Mouse (Mus musculus): ENCODE results near the gene 9530077C05Rik. TPM values are rescaled to one million over a fixed set of nuclear protein-coding genes. Genes with fewer than 3 reads are reported as not detected.

The 9530077C05Rik gene
- polyA plus RNA-seq, 1 experiment from 2014 or later: 5.3 TPM

DNA sequence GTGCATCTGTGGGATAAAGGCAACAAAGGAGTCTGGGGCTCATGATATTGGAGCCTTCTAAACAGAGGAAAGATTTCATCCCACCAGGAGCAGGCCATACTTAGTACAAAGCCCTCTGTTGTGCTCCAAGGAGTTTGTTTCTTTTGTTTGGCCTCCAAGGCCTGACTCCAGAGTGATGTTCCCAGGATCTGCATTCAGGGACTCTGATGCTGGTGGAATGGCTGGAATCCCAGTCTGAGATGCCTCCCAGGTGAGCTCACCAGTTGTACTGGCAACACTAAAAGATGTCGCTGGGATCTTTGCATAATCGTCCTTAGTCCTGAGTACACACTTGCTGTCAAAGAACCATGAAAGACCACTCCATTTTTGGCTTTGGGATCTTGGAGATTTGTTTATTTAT, 22.8 kb downstream of the 9530077C05Rik start:
- H3K9ac ChIP-seq (ENCODE audit: low read length): no peak overlapping the region
- ATAC-seq (replicated peaks; ENCODE audit: low FRiP score, low TSS enrichment, low read depth) (no peak), DNase-seq (ENCODE audit: low spot score) (no peak)
- H3K4me2 ChIP-seq (ENCODE audit: low read length): no peak overlapping the region
- no peaks in the 10 kb centered on the region for H3K27me3 ChIP-seq (replicated peaks; ENCODE audit: control insufficient read depth, insufficient read depth, low read length)
- peaks cover 5% of the 10 kb centered on the region for H3K4me1 ChIP-seq (replicated peaks; ENCODE audit: control insufficient read depth, insufficient read depth, low read length)
- no peaks in the 10 kb centered on the region for H3K36me3 ChIP-seq (ENCODE audit: control insufficient read depth, insufficient read depth, low read length)
- H3K9me3 ChIP-seq (ENCODE audit: control insufficient read depth, low read length): no peaks in the 10 kb centered on the region
- 90% methylated on average over 2 of the region's 2 CpGs for WGBS
- no peak overlapping the region for H3K27ac ChIP-seq (ENCODE audit: low read depth)
- H3K4me3 ChIP-seq (ENCODE audit: low read depth, low read length): no peak overlapping the region

- H3K9me3 ChIP-seq (ENCODE audit: control insufficient read depth, low read length): no peaks in the 10 kb centered on the region
- H3K27ac ChIP-seq (ENCODE audit: low read depth): no peak overlapping the region
- H3K4me1 ChIP-seq (replicated peaks; ENCODE audit: control insufficient read depth, insufficient read depth, low read length): no peaks in the 10 kb centered on the region
- H3K27me3 ChIP-seq (replicated peaks; ENCODE audit: control insufficient read depth, insufficient read depth, low read length): no peaks in the 10 kb centered on the region
- no peak for ATAC-seq (replicated peaks; ENCODE audit: low FRiP score, low TSS enrichment, low read depth)
- no peak overlapping the region for H3K4me3 ChIP-seq (ENCODE audit: low read depth, low read length)
- H3K36me3 ChIP-seq (ENCODE audit: control insufficient read depth, insufficient read depth, low read length): no peaks in the 10 kb centered on the region
- H3K9ac ChIP-seq (ENCODE audit: low read length): no peak overlapping the region
- no peak for DNase-seq (ENCODE audit: low spot score)
- WGBS: 79% methylated on average over 1 of the region's 1 CpGs
- no peak overlapping the region for H3K4me2 ChIP-seq (ENCODE audit: low read length)
Observed at GRCm38 (mm10) chr9:22438826-22439225, 27.5 kb downstream of the 9530077C05Rik start.

DNA sequence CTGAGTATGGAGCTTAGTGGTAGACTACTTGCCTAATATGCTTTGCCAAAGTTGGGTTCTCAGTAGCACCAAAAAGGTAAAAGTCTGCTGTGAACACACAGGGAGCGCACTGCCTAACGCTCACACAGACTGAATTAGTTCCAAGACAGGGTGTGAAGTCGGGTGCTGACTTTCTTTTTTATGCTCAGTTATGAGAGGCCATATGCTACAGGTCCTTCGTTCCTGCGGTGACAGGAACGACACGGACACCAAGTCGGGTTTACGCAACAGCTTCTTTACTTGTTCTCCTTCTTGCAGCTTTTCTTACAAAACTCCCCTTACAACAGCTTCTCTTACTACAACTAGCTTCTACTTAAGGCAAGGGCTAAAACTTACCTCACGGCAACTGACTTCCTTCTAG, 31.8 kb downstream of the 9530077C05Rik start:
- Histone ChIP-seq H3K9ac (ENCODE audit: low read length) (no peak overlapping the region), H3K4me2 (ENCODE audit: low read length) (no peak overlapping the region), H3K4me3 (ENCODE audit: low read depth, low read length) (no peak overlapping the region), H3K36me3 (ENCODE audit: control insufficient read depth, insufficient read depth, low read length) (peaks cover 18% of the 10 kb centered on the region), H3K4me1 (replicated peaks; ENCODE audit: control insufficient read depth, insufficient read depth, low read length) (no peaks in the 10 kb centered on the region), H3K27ac (ENCODE audit: low read depth) (no peak overlapping the region), H3K9me3 (ENCODE audit: control insufficient read depth, low read length) (no peaks in the 10 kb centered on the region), H3K27me3 (replicated peaks; ENCODE audit: control insufficient read depth, insufficient read depth, low read length) (no peaks in the 10 kb centered on the region)
- 87% methylated on average over 10 of the region's 10 CpGs for WGBS
- DNase-seq (ENCODE audit: low spot score) (no peak), ATAC-seq (replicated peaks; ENCODE audit: low FRiP score, low TSS enrichment, low read depth) (no peak)

GRCm38 (mm10) chr9:22445123-22445522, 33.8 kb downstream of the 9530077C05Rik start:
- no peak for ATAC-seq (replicated peaks; ENCODE audit: low FRiP score, low TSS enrichment, low read depth)
- 80% methylated on average over 1 of the region's 1 CpGs for WGBS
- DNase-seq (ENCODE audit: low spot score): no peak
- H3K27ac ChIP-seq (ENCODE audit: low read depth): no peak overlapping the region
- no peak overlapping the region for H3K4me3 ChIP-seq (ENCODE audit: low read depth, low read length)
- H3K4me1 ChIP-seq (replicated peaks; ENCODE audit: control insufficient read depth, insufficient read depth, low read length): no peaks in the 10 kb centered on the region
- peaks cover 38% of the 10 kb centered on the region for H3K36me3 ChIP-seq (ENCODE audit: control insufficient read depth, insufficient read depth, low read length)
- H3K27me3 ChIP-seq (replicated peaks; ENCODE audit: control insufficient read depth, insufficient read depth, low read length): no peaks in the 10 kb centered on the region
- H3K9me3 ChIP-seq (ENCODE audit: control insufficient read depth, low read length): no peaks in the 10 kb centered on the region
- H3K4me2 ChIP-seq (ENCODE audit: low read length): no peak overlapping the region
- H3K9ac ChIP-seq (ENCODE audit: low read length): no peak overlapping the region

GRCm38 (mm10) chr9:22447213-22447612, 35.9 kb downstream of the 9530077C05Rik start:
- Histone ChIP-seq H3K27ac (ENCODE audit: low read depth) (no peak overlapping the region), H3K4me2 (ENCODE audit: low read length) (no peak overlapping the region), H3K4me1 (replicated peaks; ENCODE audit: control insufficient read depth, insufficient read depth, low read length) (no peaks in the 10 kb centered on the region), H3K36me3 (ENCODE audit: control insufficient read depth, insufficient read depth, low read length) (peaks cover 58% of the 10 kb centered on the region), H3K9me3 (ENCODE audit: control insufficient read depth, low read length) (no peaks in the 10 kb centered on the region), H3K9ac (ENCODE audit: low read length) (no peak overlapping the region), H3K4me3 (ENCODE audit: low read depth, low read length) (no peak overlapping the region), H3K27me3 (replicated peaks; ENCODE audit: control insufficient read depth, insufficient read depth, low read length) (no peaks in the 10 kb centered on the region)
- ATAC-seq (replicated peaks; ENCODE audit: low FRiP score, low TSS enrichment, low read depth): no peak
- no peak for DNase-seq (ENCODE audit: low spot score)
- 90% methylated on average over 5 of the region's 5 CpGs for WGBS

GRCm38 (mm10) chr9:22448420-22448819, 37.1 kb downstream of the 9530077C05Rik start:
- H3K36me3 ChIP-seq (ENCODE audit: control insufficient read depth, insufficient read depth, low read length): peaks cover 70% of the 10 kb centered on the region
- 88% methylated on average over 13 of the region's 13 CpGs for WGBS

DNA sequence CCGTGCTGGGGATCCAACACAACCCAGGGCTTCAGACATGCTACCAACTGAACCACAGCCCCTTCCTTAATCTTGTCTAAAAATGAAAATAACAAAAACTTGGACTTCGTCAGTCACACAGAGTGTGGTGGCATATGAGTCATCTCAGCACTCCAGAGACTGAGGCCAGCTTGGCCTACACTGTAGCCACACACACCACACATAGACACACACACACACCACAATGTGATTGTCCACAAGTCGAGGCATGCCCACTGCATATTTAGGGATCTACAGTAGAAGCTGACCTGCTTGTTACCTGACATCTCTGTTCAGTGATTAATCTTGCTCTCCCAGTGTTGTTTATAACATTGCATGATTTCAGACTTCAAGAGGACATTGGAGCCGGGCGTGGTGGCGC, 37.9 kb downstream of the 9530077C05Rik start:
- no peaks in the 10 kb centered on the region for H3K9me3 ChIP-seq (ENCODE audit: control insufficient read depth, low read length)
- H3K4me1 ChIP-seq (replicated peaks; ENCODE audit: control insufficient read depth, insufficient read depth, low read length): no peaks in the 10 kb centered on the region
- no peak overlapping the region for H3K9ac ChIP-seq (ENCODE audit: low read length)
- H3K4me2 ChIP-seq (ENCODE audit: low read length): no peak overlapping the region
- H3K4me3 ChIP-seq (ENCODE audit: low read depth, low read length): no peak overlapping the region
- ATAC-seq (replicated peaks; ENCODE audit: low FRiP score, low TSS enrichment, low read depth) (no peak), DNase-seq (ENCODE audit: low spot score) (no peak)
- WGBS: 90% methylated on average over 6 of the region's 6 CpGs
- H3K27ac ChIP-seq (ENCODE audit: low read depth): no peak overlapping the region
- no peaks in the 10 kb centered on the region for H3K27me3 ChIP-seq (replicated peaks; ENCODE audit: control insufficient read depth, insufficient read depth, low read length)
- H3K36me3 ChIP-seq (ENCODE audit: control insufficient read depth, insufficient read depth, low read length): peaks cover 77% of the 10 kb centered on the region

More at GRCm38 (mm10) chr9:22448420-22448819, 37.1 kb downstream of the 9530077C05Rik start:
- H3K9me3 ChIP-seq (ENCODE audit: control insufficient read depth, low read length): no peaks in the 10 kb centered on the region
- ATAC-seq (replicated peaks; ENCODE audit: low FRiP score, low TSS enrichment, low read depth) (no peak), DNase-seq (ENCODE audit: low spot score) (no peak)
- H3K4me3 ChIP-seq (ENCODE audit: low read depth, low read length): no peak overlapping the region
- H3K27me3 ChIP-seq (replicated peaks; ENCODE audit: control insufficient read depth, insufficient read depth, low read length): no peaks in the 10 kb centered on the region
- H3K4me2 ChIP-seq (ENCODE audit: low read length): no peak overlapping the region
- no peak overlapping the region for H3K27ac ChIP-seq (ENCODE audit: low read depth)
- H3K9ac ChIP-seq (ENCODE audit: low read length): no peak overlapping the region
- H3K4me1 ChIP-seq (replicated peaks; ENCODE audit: control insufficient read depth, insufficient read depth, low read length): no peaks in the 10 kb centered on the region

- no peaks in the 10 kb centered on the region for H3K4me1 ChIP-seq (replicated peaks; ENCODE audit: control insufficient read depth, insufficient read depth, low read length)
- DNase-seq (ENCODE audit: low spot score) (no peak), ATAC-seq (replicated peaks; ENCODE audit: low FRiP score, low TSS enrichment, low read depth) (no peak)
- H3K36me3 ChIP-seq (ENCODE audit: control insufficient read depth, insufficient read depth, low read length): peaks cover 97% of the 10 kb centered on the region
- H3K27ac ChIP-seq (ENCODE audit: low read depth): no peak overlapping the region
- H3K4me3 ChIP-seq (ENCODE audit: low read depth, low read length): no peak overlapping the region
- 92% methylated on average over 10 of the region's 10 CpGs for WGBS
- H3K9ac ChIP-seq (ENCODE audit: low read length): no peak overlapping the region
- no peaks in the 10 kb centered on the region for H3K27me3 ChIP-seq (replicated peaks; ENCODE audit: control insufficient read depth, insufficient read depth, low read length)
- no peak overlapping the region for H3K4me2 ChIP-seq (ENCODE audit: low read length)
- H3K9me3 ChIP-seq (ENCODE audit: control insufficient read depth, low read length): no peaks in the 10 kb centered on the region
Observed at GRCm38 (mm10) chr9:22452697-22453096, 41.4 kb downstream of the 9530077C05Rik start.

GRCm38 (mm10) chr9:22453501-22453924, 42.2 kb downstream of the 9530077C05Rik start:
- Histone ChIP-seq H3K36me3 (ENCODE audit: control insufficient read depth, insufficient read depth, low read length) (peaks cover 92% of the 10 kb centered on the region), H3K4me2 (ENCODE audit: low read length) (no peak overlapping the region), H3K4me1 (replicated peaks; ENCODE audit: control insufficient read depth, insufficient read depth, low read length) (no peaks in the 10 kb centered on the region), H3K9me3 (ENCODE audit: control insufficient read depth, low read length) (no peaks in the 10 kb centered on the region), H3K27ac (ENCODE audit: low read depth) (no peak overlapping the region), H3K9ac (ENCODE audit: low read length) (no peak overlapping the region), H3K4me3 (ENCODE audit: low read depth, low read length) (no peak overlapping the region), H3K27me3 (replicated peaks; ENCODE audit: control insufficient read depth, insufficient read depth, low read length) (no peaks in the 10 kb centered on the region)
- ATAC-seq (replicated peaks; ENCODE audit: low FRiP score, low TSS enrichment, low read depth) (no peak), DNase-seq (ENCODE audit: low spot score) (no peak)
- WGBS: 88% methylated on average over 10 of the region's 10 CpGs

Measured in intestine, embryonic 14.5 days (tissue).